Mouse (Mus musculus) small intestine, adult 2 months (tissue): Measurements from ENCODE around the gene Isoc2b.

Experiments
- CTCF ChIP-seq: fragments of 200-500 bp; IDR thresholded peaks from 2 replicates; pipeline ENCODE4 v1.5.1; 2012; ENCODE audit warnings: low read depth, mild to moderate bottlenecking, control low read depth, inconsistent platforms, low read length, moderate library complexity, mixed read lengths; ENCODE audit not compliant: insufficient replicate concordance, insufficient read length; ENCODE audit errors: extremely low read depth
- POLR2A ChIP-seq: fragments of 200-500 bp; IDR thresholded peaks from 2 replicates; pipeline ENCODE4 v1.6.1; 2012; ENCODE audit warnings: low read depth, mild to moderate bottlenecking, control low read depth, inconsistent platforms, low read length, moderate library complexity

DNA sequence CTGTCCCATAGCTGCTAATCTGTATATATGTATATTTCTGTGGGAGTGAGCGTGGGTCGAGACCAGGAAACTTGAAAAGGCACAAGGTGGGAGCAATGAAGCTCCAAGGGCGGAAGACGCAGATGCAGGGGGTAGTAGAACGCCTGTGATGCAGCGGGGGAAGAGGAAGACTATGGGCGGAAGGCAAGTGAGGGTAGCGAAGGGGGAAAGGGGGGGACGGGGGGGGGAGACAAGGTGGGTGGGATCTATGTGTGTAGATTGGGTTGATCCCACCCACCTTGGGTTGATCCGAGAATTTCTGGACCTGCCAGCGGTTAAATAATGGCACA, 30.4 kb upstream of the Isoc2b start:
- no peak for TF ChIP-seq CTCF
- TF ChIP-seq POLR2A: no peak
